Mouse (Mus musculus): ENCODE measurements around the gene Oas2. TPM values are rescaled to one million over a fixed set of nuclear protein-coding genes. Genes with fewer than 3 reads are reported as not detected.
A peak's percentile ranks its signal among the peaks of the same experiment; 100 is the strongest.

Oas2 gene
- total and polyA plus RNA-seq, 3 experiments, result 0.11 to 3.5 (median 2.3) TPM

- Histone ChIP-seq H3K4me1 (ENCODE audit: insufficient read depth, low read depth, low read length) (peaks cover 18% of the 10 kb centered on the region), H3K27me3 (ENCODE audit: insufficient read depth, low read length) (no peaks in the 10 kb centered on the region), H3K4me3 (ENCODE audit: low read depth, low read length) (no peak overlapping the region), H3K9me3 (replicated peaks) (no peaks in the 10 kb centered on the region), H3K36me3 (replicated peaks) (no peaks in the 10 kb centered on the region)
- DNase-seq (ENCODE audit: low spot score), result no peak
- TF ChIP-seq TAL1 (conservative IDR thresholded peaks at IDR 0.05; ENCODE audit: low read depth, low read length) (no peak), GATA2 (IDR thresholded peaks at IDR 0.05; ENCODE audit: borderline replicate concordance, low read depth, low read length) (no peak), POLR2AphosphoS5 (IDR thresholded peaks at IDR 0.05; ENCODE audit: insufficient replicate concordance, low read depth, low read length) (no peak), CTCF (IDR thresholded peaks at IDR 0.05; ENCODE audit: low read depth, low read length) (no peak), GATA1 (IDR thresholded peaks at IDR 0.05; ENCODE audit: borderline replicate concordance, low read length) (no peak)
- ATAC-seq (ENCODE audit: extremely low read depth, insufficient number of reproducible peaks, low FRiP score, poor library complexity, severe bottlenecking), result no peak
These were observed 32.0 kb upstream of the Oas2 start for GRCm38 (mm10) chr5:120781646-120782045.

GRCm38 (mm10) chr5:120779922-120780321 is 30.3 kb upstream of the Oas2 start:
- Histone ChIP-seq H3K27me3 (ENCODE audit: insufficient read depth, low read length) (no peaks in the 10 kb centered on the region), H3K4me1 (ENCODE audit: insufficient read depth, low read depth, low read length) (peaks cover 28% of the 10 kb centered on the region), H3K9me3 (replicated peaks) (no peaks in the 10 kb centered on the region), H3K4me3 (ENCODE audit: low read depth, low read length) (no peak overlapping the region), H3K36me3 (replicated peaks) (no peaks in the 10 kb centered on the region)
- TF ChIP-seq POLR2AphosphoS5 (IDR thresholded peaks at IDR 0.05; ENCODE audit: insufficient replicate concordance, low read depth, low read length) (no peak), GATA1 (IDR thresholded peaks at IDR 0.05; ENCODE audit: borderline replicate concordance, low read length) (no peak), TAL1 (conservative IDR thresholded peaks at IDR 0.05; ENCODE audit: low read depth, low read length) (no peak), GATA2 (IDR thresholded peaks at IDR 0.05; ENCODE audit: borderline replicate concordance, low read depth, low read length) (no peak), CTCF (IDR thresholded peaks at IDR 0.05; ENCODE audit: low read depth, low read length) (no peak)
- ATAC-seq (ENCODE audit: extremely low read depth, insufficient number of reproducible peaks, low FRiP score, poor library complexity, severe bottlenecking) (no peak), DNase-seq (ENCODE audit: low spot score) (no peak)

GRCm38 (mm10) chr5:120778941-120779340 is 29.3 kb upstream of the Oas2 start:
- ATAC-seq (ENCODE audit: extremely low read depth, insufficient number of reproducible peaks, low FRiP score, poor library complexity, severe bottlenecking), result no peak
- TF ChIP-seq GATA1 (IDR thresholded peaks at IDR 0.05; ENCODE audit: borderline replicate concordance, low read length) (no peak), GATA2 (IDR thresholded peaks at IDR 0.05; ENCODE audit: borderline replicate concordance, low read depth, low read length) (no peak), TAL1 (conservative IDR thresholded peaks at IDR 0.05; ENCODE audit: low read depth, low read length) (no peak), POLR2AphosphoS5 (IDR thresholded peaks at IDR 0.05; ENCODE audit: insufficient replicate concordance, low read depth, low read length) (no peak), CTCF (IDR thresholded peaks at IDR 0.05; ENCODE audit: low read depth, low read length) (no peak)
- no peak for DNase-seq (ENCODE audit: low spot score)
- Histone ChIP-seq H3K4me1 (ENCODE audit: insufficient read depth, low read depth, low read length) (peaks cover 32% of the 10 kb centered on the region), H3K36me3 (replicated peaks) (no peaks in the 10 kb centered on the region), H3K9me3 (replicated peaks) (no peaks in the 10 kb centered on the region), H3K4me3 (ENCODE audit: low read depth, low read length) (no peak overlapping the region), H3K27me3 (ENCODE audit: insufficient read depth, low read length) (no peaks in the 10 kb centered on the region)

GRCm38 (mm10) chr5:120777478-120777877 is 27.8 kb upstream of the Oas2 start, which contains the start of gene Oas3:
Gene Oas3, minus strand, starts transcription at chr5:120777661.
- no peaks in the 10 kb centered on the region for H3K9me3 ChIP-seq (replicated peaks)
- peak within 1 kb of the TSS; percentile 45; the same call in 1 of the 2 replicates for H3K4me3 ChIP-seq (ENCODE audit: low read depth, low read length)
- H3K36me3 ChIP-seq (replicated peaks), result no peaks in the 10 kb centered on the region
- peaks cover 32% of the 10 kb centered on the region for H3K4me1 ChIP-seq (ENCODE audit: insufficient read depth, low read depth, low read length)
- no peak for DNase-seq (ENCODE audit: low spot score)
- no peak for ATAC-seq (ENCODE audit: extremely low read depth, insufficient number of reproducible peaks, low FRiP score, poor library complexity, severe bottlenecking)
- TF ChIP-seq GATA2 (IDR thresholded peaks at IDR 0.05; ENCODE audit: borderline replicate concordance, low read depth, low read length), result no peak
- no peak for TF ChIP-seq CTCF (IDR thresholded peaks at IDR 0.05; ENCODE audit: low read depth, low read length)
- H3K27me3 ChIP-seq (ENCODE audit: insufficient read depth, low read length), result 0 out of 2 replicates have a peak, but pooled peaks cover 4% of the 10 kb centered on the region

GRCm38 (mm10) chr5:120776801-120777200 is 27.1 kb upstream of the Oas2 start:
- H3K9me3 ChIP-seq (replicated peaks), result no peaks in the 10 kb centered on the region
- peaks cover 32% of the 10 kb centered on the region for H3K4me1 ChIP-seq (ENCODE audit: insufficient read depth, low read depth, low read length)
- TF ChIP-seq CTCF (IDR thresholded peaks at IDR 0.05; ENCODE audit: low read depth, low read length), result no peak
- no peak for TF ChIP-seq GATA2 (IDR thresholded peaks at IDR 0.05; ENCODE audit: borderline replicate concordance, low read depth, low read length)
- no peak for TF ChIP-seq GATA1 (IDR thresholded peaks at IDR 0.05; ENCODE audit: borderline replicate concordance, low read length)
- no peak for TF ChIP-seq TAL1 (conservative IDR thresholded peaks at IDR 0.05; ENCODE audit: low read depth, low read length)
- TF ChIP-seq POLR2AphosphoS5 (IDR thresholded peaks at IDR 0.05; ENCODE audit: insufficient replicate concordance, low read depth, low read length), result no peak
- no peak for DNase-seq (ENCODE audit: low spot score)
- ATAC-seq (ENCODE audit: extremely low read depth, insufficient number of reproducible peaks, low FRiP score, poor library complexity, severe bottlenecking), result no peak
- H3K27me3 ChIP-seq (ENCODE audit: insufficient read depth, low read length), result 0 out of 2 replicates have a peak, but pooled peaks cover 4% of the 10 kb centered on the region
- no peak overlapping the region for H3K4me3 ChIP-seq (ENCODE audit: low read depth, low read length)
- no peaks in the 10 kb centered on the region for H3K36me3 ChIP-seq (replicated peaks)

GRCm38 (mm10) chr5:120775287-120775985 is 25.8 kb upstream of the Oas2 start:
- no peaks in the 10 kb centered on the region for H3K9me3 ChIP-seq (replicated peaks)
- H3K4me1 ChIP-seq (ENCODE audit: insufficient read depth, low read depth, low read length), result peaks cover 32% of the 10 kb centered on the region
- no peak for DNase-seq (ENCODE audit: low spot score)
- H3K36me3 ChIP-seq (replicated peaks), result no peaks in the 10 kb centered on the region
- TF ChIP-seq POLR2AphosphoS5 (IDR thresholded peaks at IDR 0.05; ENCODE audit: insufficient replicate concordance, low read depth, low read length) (no peak), TAL1 (conservative IDR thresholded peaks at IDR 0.05; ENCODE audit: low read depth, low read length) (no peak), GATA1 (IDR thresholded peaks at IDR 0.05; ENCODE audit: borderline replicate concordance, low read length) (no peak), GATA2 (IDR thresholded peaks at IDR 0.05; ENCODE audit: borderline replicate concordance, low read depth, low read length) (no peak), CTCF (IDR thresholded peaks at IDR 0.05; ENCODE audit: low read depth, low read length) (no peak)
- H3K4me3 ChIP-seq (ENCODE audit: low read depth, low read length), result no peak overlapping the region; the same call in 1 of the 2 replicates
- peaks cover 6% of the 10 kb centered on the region; the same call in 1 of the 2 replicates for H3K27me3 ChIP-seq (ENCODE audit: insufficient read depth, low read length)
- peak; percentile 65 for ATAC-seq (ENCODE audit: extremely low read depth, insufficient number of reproducible peaks, low FRiP score, poor library complexity, severe bottlenecking)

Data from G1E (cell line).